Mouse (Mus musculus) kidney, postnatal 25 days (tissue): Measurements from ENCODE around the gene Wnt6.

Source experiments
- DNase-seq, 2 experiments: peaks; one replicate each; pipeline ENCODE4 v3.0.0; 2021; ENCODE audit warnings: mixed read lengths in 2 of 2

The Wnt6 gene

GRCm38 (mm10) chr1:74771845-74771930, at the start of gene Wnt6:
Gene Wnt6 (plus strand): TSS chr1:74771892.
- DNase-seq, result no peak

GRCm38 (mm10) chr1:74723748-74724147, 47.9 kb upstream of the Wnt6 start:
- peak; percentile 42 to 59 for DNase-seq

- DNase-seq, result peak in 1 of 2 experiments; percentile 42
These were observed 45.6 kb upstream of the Wnt6 start for GRCm38 (mm10) chr1:74726114-74726513.

GRCm38 (mm10) chr1:74726674-74727073, 45.0 kb upstream of the Wnt6 start:
- DNase-seq, result peak in 1 of 2 experiments; percentile 3

- DNase-seq, result peak in 1 of 2 experiments; percentile 17
These were observed 43.2 kb upstream of the Wnt6 start for GRCm38 (mm10) chr1:74728446-74728845.

- DNase-seq, result no peak
These were observed 34.7 kb upstream of the Wnt6 start for GRCm38 (mm10) chr1:74736977-74737376.

GRCm38 (mm10) chr1:74737500-74737899, 34.2 kb upstream of the Wnt6 start:
- no peak for DNase-seq

GRCm38 (mm10) chr1:74740846-74741245, 30.8 kb upstream of the Wnt6 start:
- DNase-seq, result no peak

GRCm38 (mm10) chr1:74747335-74747734, 24.4 kb upstream of the Wnt6 start:
- DNase-seq, result no peak

- DNase-seq, result peak; percentile 61 to 77
These were observed 22.9 kb upstream of the Wnt6 start, which contains the start of gene Prkag3 for GRCm38 (mm10) chr1:74748643-74749271. Gene Prkag3 (minus strand): TSS chr1:74749221.

- DNase-seq, result peak; percentile 76 to 89
These were observed 22.4 kb upstream of the Wnt6 start for GRCm38 (mm10) chr1:74749301-74749700.

GRCm38 (mm10) chr1:74750683-74751082, 21.0 kb upstream of the Wnt6 start:
- peak; percentile 73 to 91 for DNase-seq

GRCm38 (mm10) chr1:74752150-74752549, 19.5 kb upstream of the Wnt6 start:
- DNase-seq, result no peak

GRCm38 (mm10) chr1:74752833-74753232, 18.9 kb upstream of the Wnt6 start:
- no peak for DNase-seq

- DNase-seq, result no peak
These were observed 18.3 kb upstream of the Wnt6 start for GRCm38 (mm10) chr1:74753266-74753974.

- DNase-seq, result peak; percentile 29 to 81
These were observed 17.4 kb upstream of the Wnt6 start for GRCm38 (mm10) chr1:74754175-74754785.

GRCm38 (mm10) chr1:74759773-74760172, 11.9 kb upstream of the Wnt6 start:
- peak; percentile 64 to 67 for DNase-seq

GRCm38 (mm10) chr1:74763081-74763480, 8.6 kb upstream of the Wnt6 start:
- DNase-seq, result peak; percentile 77 to 81

- DNase-seq, result no peak
These were observed 795 bp upstream of the Wnt6 start for GRCm38 (mm10) chr1:74770727-74771466.

GRCm38 (mm10) chr1:74771467-74771844, 236 bp upstream of the Wnt6 start:
- DNase-seq, result no peak

GRCm38 (mm10) chr1:74771931-74772620, 384 bp downstream of the Wnt6 start:
- no peak for DNase-seq

GRCm38 (mm10) chr1:74773136-74773535, 1.4 kb downstream of the Wnt6 start:
- peak; percentile 84 to 92 for DNase-seq

GRCm38 (mm10) chr1:74774062-74774461, 2.4 kb downstream of the Wnt6 start:
- no peak for DNase-seq
